Mouse (Mus musculus): ENCODE measurements around the gene Nckap5l.
A peak's percentile ranks its signal among the peaks of the same experiment; 100 is the strongest.
"Not testable (repeated sequence)": the region's sequence is repeated elsewhere in the genome, so short reads cannot be mapped to it uniquely, and the experiment has no call there.

The Nckap5l gene

DNA sequence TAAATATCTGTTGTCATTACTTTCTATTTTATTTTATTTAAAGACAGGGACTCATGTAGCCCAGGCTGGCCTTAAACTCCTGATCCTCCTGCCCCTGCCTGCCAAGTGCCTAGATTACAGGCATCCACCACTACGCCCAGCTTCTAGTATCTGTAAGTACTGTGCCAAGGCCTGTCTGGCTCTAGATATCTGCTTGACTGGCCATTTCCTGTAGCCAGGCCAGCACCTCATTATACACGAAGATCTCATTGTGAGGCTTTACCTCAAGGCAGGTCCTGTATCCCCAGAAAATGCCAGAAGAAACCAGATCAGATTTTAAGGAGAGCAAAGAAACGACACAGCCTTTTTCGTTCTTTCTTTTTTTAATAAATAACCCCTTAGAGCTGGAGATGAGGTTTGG, 12.2 kb upstream of the Nckap5l start:
- DNase-seq (ENCODE audit: low spot score in 2 of 2) = no peak

DNA sequence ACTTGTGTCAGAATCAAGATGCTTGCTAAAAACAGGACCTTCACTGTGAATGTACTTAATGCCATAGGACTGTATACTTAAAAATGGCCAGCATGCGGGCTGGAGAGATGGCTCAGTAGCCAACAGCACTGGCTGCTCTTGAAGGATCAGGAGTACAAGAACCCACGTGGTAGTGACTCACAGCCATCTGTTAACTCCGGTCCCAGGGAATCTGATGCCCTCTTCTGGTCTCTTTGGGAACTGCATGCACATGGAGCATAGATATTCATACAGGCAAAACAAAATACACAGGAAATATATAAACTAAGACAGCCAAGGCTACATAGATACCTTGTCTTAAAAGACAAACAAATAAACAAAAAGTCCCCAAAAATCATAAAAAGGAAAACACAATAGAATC, 11.5 kb upstream of the Nckap5l start:
- DNase-seq (ENCODE audit: low spot score in 2 of 2) = peak; percentile 69 to 83

DNA sequence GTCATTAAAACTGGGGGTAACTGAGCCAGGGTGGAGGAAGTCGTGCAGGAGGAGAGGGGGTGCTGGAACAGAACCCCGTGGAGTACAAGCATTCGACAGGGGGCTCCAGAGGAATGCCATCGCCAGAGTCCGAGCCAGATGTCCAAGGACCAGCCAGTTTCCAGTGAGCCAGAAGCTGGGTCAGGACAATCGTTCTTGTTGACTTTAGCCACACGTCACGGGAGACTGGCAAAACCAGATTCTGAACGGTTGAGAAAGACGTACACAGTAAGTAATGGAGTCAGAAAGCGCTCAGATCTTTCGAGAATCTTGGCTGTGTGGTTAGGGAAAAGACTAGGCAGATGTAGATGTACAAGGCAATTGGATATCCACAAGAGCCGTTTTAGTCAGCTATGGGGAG, 5.6 kb upstream of the Nckap5l start:
- no peak for DNase-seq (ENCODE audit: low spot score in 2 of 2)

DNA sequence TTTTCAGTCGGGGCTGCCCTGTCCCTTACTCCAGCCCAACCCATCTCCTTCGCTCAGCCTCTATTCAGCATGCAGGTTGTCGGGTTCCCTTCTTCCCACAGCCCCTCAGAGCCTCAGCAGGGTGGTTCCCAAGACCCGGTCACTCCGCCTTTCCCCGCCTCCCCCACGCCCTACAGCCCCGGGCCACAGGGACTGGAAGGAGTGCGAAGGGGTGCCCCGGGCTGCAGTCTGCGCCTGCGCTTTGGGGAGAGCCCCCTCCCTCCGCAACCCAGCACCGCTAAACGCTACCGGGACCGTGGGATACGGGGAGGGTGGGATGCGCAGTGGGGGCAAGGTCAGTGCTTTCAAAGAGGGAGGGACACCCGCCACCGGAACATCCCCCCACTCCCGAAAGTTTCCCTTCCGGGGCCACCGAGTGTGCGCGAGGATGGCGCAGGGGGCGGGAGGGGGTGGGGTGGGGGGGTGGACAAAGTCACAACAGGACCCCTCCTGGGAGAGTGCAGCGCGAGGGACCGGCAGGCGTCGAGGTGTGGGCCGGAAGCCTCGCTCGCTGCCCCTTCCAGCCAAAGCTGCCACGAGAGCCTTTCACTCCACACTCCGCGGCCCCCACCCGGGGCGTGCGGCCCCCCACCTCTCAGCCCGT, 464 bp downstream of the Nckap5l start:
- peak; percentile 71 to 77 for DNase-seq (ENCODE audit: low spot score in 2 of 2)

DNA sequence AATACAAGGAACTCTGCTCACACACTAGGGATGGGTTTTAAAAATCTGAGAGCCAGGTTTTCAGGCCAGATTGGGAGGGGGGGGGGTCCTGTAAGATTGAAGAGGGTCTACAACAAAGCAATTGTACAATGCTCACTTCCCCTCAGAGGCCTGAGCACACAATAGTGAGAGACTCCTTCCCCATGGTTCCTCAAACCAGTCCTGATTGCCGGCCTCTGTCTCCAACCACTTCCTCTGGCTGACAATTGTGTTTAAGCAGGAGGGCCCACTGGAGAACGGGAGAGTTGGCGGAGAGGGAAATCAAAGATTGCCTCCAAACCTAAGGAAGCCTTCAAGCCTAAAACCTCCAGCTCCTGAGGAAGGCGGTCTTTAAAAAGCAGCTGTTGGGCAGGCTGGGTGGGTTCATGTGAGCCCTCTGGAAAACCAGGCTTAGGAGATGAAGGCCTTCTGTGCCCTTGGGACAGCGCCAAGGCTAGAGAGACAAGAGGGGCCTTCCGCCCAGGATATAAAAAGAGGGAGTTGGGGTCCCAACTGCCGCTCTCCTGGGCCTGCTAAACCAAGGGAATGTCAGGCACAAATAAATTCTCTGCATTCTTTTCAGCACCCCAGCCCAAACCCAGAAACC, 1.1 kb downstream of the Nckap5l start:
- DNase-seq (ENCODE audit: low spot score in 2 of 2) = no peak

DNA sequence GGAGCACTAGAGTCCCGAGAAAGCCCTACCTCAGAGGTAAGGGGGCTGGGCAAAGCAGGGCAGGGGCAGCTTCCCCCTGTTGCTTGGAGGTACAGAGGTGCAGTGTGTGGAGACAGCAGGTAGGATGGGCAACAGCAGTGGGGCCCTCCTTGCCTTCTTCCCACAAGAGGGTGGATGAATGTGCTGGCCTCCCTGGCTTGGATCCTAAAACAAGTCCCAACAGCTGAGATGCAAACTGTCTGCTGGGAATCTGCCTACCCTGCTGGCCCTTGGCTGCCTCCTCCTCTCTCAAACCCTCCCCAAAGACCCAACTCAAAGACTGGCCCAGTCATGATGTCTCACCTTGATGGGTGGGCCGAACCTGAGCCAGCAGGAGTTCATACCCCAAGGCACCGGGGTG, 2.1 kb downstream of the Nckap5l start:
- DNase-seq (ENCODE audit: low spot score in 2 of 2) = no peak

DNA sequence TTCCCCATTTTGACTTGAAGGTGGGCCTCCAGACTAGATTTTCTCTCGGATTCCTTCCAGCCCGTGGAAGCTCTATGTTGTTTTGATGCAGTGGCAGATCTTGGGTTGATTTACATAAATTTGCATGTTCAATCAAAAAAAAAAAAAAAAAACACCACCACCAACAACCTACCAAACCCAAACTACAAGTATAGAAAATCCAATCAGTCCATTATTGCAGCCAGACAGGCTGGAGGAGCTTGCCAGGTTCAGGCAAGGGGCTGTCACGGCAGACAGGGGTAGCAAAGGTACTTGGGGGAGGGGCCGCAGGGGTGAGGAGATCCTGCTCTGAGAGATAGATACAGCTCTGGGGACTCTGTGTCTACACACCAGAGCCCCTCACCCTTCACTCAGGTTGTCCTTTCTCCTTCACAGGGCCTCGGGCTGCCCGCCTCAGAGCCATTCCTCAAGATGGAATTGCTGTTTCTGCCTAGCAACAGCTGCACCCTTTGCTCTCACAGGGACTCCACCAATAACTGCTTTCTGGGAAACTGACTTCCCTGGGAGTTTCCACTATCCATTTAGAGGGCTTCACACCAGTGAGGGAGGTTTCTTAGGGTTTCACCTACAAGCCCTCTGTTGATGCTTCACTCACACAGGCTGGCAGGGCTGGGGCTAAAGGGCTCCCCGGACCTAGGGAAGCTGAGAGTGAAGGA, 2.8 kb downstream of the Nckap5l start:
- no peak for DNase-seq (ENCODE audit: low spot score in 2 of 2)

DNA sequence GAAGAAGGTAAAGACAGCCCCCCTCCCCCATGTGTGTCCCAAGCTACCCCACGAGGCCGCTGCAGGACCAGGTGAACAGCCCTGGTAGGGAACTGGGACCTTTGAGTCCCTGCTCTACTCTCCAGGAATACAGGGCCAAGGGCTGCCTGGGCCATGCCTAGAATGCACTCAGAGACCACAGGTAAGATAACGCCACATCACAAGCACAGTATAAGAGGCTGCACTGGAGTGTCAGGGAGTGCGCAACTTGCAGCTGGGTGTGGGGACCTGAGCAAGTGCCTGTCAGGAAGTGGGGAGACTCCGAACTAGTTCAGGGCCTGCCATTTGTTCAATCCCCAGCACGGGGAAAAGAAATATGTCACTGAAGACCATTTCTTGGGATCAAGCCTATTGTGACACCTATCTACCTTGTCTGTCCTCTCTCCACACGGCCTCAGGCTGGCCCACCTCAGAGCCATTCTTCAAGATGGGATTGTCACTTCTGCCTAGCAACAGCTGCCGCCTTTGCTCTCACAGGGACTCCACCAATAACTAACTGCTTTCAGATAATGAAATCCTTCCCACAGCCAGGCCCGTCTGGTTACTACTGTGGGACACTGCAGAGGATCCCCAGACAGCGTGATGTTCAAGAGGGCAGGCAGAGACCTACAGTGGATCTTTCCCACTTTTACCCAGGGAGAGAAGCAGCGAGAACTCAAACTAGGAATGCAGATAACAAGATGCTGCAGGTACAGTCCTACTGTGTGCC, 4.2 kb downstream of the Nckap5l start:
- DNase-seq (ENCODE audit: low spot score in 2 of 2) = no peak

DNA sequence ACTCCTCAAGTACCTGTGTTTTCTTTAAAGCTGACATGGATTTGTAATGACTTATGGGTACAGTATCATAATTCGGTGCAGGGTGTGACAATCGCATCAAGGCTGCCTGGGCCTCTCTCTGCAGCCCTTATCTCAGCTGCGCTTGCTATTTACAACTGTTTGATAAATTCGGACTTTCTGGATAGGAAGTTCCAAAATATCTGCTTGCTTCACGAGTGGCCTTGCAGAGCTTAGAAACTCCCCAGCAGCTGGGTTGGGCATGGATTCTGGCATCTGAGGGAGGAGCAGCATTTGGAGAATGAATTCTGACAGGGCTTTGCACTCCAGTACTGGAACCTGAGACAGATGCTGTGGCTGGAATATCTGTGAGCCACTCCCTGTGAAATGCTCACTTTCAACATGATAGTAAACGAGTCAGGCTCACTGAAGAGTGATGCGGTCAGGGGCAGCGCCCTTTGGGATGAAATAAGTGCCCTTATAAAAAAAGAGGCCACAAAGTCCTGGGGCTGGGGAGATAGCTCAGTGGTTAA, 7.7 kb downstream of the Nckap5l start:
- no peak for DNase-seq (ENCODE audit: low spot score in 2 of 2)

DNA sequence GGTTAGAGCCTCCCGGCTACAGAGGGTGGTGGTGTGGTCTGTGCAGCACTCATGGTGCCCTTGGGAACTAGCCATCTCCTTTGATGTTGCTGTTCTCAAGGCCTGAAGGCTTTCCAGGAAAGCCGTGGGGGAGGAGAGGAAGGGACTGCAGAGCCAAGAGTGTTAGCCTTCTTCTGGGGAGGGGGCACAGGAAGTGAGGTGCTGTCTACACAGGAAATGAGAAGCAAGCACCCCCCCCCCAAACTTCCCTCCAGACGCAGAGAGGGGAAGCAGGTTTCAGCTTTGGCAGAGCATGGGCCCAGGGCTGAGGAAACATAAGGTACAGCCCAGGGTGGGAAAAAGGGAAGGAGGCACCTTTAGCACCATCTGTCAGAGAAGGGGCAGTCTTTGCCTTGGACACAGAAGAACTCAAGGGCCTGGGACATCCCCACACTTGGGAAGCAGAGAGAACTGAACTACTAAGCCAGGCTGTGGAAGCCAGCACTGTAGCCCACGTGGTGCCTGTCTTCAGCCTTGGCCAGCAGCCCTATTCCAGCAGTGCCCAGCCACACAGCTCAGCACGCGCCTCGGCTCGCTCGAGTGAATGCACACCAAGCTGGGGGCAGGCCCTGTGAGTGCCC, 8.3 kb downstream of the Nckap5l start:
- peak; percentile 57 to 66 for DNase-seq (ENCODE audit: low spot score in 2 of 2)

DNA sequence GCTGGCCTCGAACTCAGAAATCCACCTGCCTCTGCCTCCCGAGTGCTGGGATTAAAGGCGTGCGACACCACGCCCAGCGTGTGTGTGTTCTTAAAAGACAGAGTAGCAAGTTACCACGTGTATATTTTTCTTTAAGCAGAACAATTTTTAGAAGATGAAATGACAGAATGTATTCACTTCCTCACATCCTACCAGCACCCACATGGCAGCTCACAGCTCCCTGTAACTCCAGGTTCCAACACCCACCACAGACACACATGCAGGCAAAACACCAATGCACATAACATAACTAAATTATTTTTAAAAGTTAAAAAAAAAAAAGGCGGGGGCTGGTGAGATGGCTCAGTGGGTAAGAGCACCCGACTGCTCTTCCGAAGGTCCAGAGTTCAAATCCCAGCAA, 11.4 kb downstream of the Nckap5l start:
- not testable (repeated sequence) for DNase-seq (ENCODE audit: low spot score in 2 of 2)

DNA sequence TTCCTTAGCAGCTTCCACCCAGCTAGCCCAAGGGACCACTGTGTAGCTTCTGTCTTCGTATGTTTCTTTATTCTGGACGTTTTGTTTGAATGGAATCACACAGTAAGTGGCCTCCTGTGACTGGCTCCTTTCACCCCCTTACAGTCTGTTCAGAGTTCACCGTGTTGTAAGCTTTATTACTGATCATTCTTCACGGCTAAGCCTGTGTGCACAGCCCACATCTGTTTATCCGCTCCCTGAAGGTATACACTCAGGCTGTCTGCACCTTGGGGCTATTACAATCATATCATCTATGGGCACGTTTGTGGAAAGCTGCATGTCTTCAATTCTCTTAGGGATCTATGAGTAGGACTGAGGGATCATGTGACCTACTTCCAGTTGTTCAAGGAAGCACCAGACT, 12.0 kb downstream of the Nckap5l start:
- no peak for DNase-seq (ENCODE audit: low spot score in 2 of 2)

DNA sequence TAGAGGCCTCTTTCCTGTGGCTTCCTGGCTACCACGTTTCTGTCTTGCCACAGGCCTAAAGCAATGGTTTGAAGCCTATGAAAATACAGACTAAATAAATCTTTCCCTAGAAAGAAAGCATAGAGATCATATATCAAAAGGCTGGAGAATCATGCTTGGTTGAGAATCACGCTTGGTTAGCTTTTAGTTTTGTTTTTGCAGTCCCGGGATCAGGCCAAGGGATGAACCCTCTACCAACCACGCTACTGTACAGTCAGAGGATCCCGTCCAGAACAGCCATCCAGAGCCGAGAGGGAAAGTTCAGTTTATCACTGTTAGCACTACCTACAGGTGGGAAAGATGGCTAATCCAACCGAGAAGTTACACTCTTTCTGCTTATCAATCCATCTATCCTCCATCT, 15.2 kb downstream of the Nckap5l start:
- no peak for DNase-seq (ENCODE audit: low spot score in 2 of 2)

DNA sequence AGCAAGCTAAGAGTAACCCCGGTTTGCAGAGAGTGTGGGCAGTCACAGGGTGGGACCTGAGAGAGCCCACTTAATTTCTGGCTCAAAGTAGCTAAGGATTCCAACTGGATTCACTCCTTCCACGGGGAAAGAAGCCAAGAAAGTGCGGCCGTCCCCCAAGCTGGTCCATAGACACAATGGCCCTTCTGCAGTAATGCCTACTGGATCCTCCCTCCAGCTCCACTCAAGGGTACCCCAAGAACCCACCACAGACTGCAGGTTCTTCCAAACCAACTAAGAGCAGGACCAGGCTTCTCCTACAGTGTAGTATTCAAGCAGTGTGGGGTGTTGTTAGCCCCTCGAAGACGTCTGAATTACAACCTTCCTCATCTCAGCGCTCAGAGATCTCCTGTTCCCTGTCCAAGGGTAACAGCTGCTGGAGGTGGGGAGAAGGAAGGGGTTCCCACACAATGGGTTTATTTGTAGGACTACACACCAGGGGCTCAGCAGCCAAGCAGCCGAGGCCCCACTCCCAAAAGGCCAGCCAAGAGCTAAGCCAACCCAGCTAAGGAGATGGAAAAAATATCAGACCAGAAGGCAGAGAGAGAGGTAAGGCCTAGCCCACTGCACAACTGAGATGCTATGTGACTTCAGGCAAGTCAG, 16.6 kb downstream of the Nckap5l start:
- DNase-seq (ENCODE audit: low spot score in 2 of 2) = peak in 1 of 2 experiments; percentile 40

DNA sequence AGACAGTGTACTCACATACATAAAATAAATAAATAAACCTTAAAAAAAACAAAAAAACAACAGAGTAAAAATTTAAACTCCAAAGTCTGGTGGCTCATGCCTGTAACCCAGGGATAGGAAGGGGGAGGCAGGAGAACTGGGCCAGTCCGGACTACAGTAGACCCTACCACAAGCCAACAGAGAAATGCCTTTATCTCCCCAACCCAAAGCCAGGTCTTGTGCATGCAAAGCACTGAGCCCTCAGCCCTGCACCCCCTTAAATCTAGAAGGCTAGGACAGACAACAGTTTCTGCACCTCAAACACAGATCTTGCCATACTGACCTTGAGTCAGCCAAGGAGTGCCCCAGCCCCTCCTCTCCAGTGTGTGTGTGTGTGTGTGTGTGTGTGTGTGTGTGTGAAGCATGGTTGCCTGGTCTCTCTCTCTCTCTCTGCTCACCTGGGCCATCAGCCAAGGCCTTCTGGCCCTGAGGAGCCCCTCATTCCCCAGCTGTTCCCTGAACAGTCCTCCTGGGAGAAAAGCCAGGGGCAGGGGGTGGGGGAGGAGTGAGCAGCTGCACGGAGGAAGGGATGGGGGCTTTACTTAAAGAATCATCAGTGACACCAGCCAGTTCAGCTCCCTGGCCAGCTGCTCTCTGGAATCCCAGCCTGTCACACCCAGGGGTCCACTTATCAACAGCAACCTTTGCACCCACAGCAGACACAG, 17.3 kb downstream of the Nckap5l start:
- DNase-seq (ENCODE audit: low spot score in 2 of 2) = peak in 1 of 2 experiments; percentile 36

DNA sequence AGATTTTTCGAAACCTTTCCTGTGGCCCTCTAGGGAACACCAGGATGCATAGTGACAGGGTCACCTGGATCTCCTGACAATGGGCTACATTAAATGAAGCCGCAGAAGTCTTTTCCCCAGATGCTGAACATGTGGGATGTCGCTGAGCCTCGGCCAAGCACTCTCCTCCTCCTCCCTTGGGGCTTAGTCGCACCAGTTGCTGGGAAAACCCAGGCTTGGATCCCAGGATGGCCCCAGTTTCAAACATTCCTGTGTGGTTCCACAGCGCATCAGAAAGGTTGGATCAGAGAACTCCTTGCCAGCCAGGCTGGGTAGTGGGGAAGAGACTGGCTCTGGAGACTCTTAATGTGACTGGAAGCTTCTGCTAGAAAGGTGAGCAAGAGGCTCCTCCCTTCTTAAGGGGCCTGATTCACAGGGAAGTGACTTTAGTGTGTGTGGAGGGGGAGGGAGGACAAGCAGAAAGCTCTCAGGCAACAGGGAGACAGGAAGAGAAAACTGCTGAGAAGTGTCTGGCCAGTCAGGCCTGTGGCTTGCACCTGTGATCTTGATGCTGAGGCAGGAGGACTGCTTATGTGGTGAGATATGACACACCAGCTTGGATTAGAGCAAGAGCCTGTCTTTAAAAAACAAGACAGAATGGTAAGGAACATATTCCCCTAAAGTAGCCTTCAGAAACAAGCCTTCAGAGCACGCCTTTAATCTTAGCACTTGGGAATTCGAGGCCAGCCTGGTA, 18.4 kb downstream of the Nckap5l start:
- DNase-seq (ENCODE audit: low spot score in 2 of 2) = peak in 1 of 2 experiments; percentile 38

DNA sequence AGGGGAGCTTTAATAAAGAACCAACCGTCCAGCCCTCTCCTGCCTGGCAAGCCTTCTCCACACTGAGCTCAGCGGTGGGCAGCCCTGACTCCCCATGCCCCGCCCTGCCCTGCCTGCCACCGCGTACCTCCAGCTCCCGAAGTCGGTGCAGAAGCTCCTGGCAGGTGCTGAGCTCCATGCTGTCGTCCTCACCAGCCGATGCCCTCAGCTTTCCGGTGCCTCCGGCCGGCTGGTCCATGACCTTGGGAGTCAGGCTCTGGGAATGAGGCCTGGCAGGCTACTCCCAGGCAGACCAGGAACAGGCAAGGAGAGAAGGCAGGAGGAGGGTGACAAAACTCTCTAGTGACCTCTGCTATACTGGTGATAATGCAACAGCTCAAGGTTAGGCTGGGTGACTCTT, 23.6 kb downstream of the Nckap5l start:
- no peak for DNase-seq (ENCODE audit: low spot score in 2 of 2)

DNA sequence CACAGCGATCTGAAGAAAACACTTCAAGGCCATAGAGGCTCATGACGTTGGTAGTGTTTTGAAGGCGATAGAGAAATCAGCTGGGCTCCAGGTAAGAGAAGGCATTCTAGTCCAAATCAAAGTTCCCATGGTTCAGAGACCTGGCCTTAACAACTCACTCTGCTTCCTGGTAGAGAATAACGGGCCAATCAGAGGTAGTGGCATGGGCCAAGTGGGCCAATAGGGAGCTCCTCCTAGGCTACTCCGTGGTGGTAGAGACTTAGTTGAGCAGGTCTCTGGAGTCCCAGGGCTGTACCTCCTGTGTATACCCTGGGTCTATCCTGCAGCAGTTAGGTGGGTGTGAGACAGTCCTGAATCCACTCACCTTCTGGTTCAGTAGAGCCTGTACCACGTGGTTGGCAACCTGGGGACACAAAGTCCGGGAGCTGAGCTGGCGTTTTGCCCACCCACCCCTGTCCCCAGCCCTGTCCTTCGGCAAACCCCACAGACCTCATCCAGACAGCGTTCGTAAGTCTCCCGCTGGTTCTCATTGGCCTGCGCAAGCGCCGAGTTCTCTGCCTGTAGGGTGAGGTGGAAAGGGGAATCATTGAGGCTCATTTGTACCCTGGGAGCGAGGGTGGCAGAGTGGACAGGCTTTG, 24.3 kb downstream of the Nckap5l start:
- no peak for DNase-seq (ENCODE audit: low spot score in 2 of 2)

DNA sequence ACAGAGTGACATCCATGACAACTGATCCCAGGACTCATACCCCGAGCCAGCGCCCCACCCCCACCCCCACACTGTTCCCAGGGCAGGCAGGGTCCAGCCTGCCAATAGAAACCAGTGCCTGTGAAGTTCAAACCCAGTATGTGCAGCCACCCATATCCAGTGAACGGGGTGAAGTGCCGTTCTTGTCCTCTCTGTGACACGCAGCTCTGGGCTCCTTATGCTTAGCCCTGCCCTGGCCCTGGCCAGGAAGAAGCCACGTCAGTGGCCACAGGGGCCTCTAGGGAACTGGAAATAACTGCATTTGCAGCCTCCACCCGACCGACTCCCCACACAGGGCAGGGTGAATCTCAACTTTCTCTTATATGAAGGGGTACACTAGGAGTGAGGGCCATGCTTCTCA, 25.6 kb downstream of the Nckap5l start:
- DNase-seq (ENCODE audit: low spot score in 2 of 2) = peak; percentile 44 to 57
